Mouse (Mus musculus) embryo, embryonic 11.5 days (tissue): Measurements from ENCODE around the gene Drd1.

Experiments used
- DNase-seq: peaks from one replicate; pipeline ENCODE4 v3.0.0-alpha.2; 2012; ENCODE audit warnings: low read depth, low spot score

Drd1 gene

DNA sequence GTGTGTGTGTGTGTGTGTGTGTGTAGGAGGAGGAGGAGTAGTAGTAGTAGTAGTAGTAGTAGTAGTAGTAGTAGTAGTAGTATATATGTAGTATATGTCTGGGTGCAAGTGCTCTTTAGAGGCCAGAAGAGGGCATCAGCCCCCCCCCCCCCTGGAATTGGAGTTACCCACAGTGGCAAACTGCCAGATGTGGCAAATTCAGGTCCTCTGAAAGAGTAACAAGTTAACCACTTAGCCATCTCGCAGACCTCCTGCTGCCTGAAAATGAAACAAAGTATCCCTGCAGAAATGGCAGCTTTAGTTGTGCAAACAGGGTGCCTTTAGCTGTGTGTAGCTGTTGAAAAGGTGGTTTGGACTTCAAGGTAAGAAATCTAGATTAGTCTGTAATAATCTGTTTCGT, 18.0 kb upstream of the Drd1 start:
- no peak for DNase-seq

DNA sequence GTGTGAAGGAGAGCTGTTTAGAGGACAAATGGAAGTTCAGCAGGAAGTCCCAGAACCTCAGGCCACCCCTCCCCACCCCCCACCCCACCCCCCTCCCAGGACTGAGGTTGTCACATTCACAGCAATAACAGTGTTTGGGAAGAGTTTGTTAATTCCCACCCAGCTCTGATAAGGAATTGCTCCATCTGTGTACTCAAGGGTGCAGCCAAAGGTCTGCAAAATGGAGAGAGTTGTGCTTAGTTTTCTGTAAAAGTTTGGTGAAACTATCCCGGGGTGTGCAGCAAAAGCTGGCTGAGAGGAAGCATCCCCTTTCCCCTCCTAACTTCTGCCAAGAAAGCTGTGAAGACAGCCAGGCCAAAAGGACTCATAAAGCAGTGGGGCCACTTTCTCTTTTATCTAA, 17.6 kb upstream of the Drd1 start:
- DNase-seq, result no peak

DNA sequence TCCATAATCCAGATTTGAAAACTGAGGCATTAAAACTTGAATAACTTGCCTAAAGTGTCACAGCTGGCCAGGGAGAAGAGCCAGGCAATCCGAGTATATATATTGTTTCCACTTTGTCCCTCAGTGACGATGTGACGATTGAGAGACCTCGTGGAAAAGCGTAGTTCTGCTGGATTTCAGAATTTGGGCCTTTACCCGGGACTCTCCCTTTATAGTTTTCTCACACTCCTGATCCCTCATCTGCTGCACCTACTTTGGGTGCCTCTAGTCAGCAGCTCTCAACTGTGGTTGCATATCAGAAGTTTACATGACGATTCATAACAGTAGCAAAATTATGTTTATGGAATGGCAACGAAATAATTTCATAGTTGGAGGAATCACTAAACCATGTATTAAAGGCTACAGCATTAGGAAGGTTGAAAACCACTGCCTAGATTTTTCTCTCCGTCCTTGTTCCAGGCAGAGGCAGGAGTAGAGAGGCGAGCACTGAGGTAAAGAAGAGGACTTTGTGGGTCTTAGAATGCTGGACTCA, 17.1 kb upstream of the Drd1 start:
- no peak for DNase-seq

DNA sequence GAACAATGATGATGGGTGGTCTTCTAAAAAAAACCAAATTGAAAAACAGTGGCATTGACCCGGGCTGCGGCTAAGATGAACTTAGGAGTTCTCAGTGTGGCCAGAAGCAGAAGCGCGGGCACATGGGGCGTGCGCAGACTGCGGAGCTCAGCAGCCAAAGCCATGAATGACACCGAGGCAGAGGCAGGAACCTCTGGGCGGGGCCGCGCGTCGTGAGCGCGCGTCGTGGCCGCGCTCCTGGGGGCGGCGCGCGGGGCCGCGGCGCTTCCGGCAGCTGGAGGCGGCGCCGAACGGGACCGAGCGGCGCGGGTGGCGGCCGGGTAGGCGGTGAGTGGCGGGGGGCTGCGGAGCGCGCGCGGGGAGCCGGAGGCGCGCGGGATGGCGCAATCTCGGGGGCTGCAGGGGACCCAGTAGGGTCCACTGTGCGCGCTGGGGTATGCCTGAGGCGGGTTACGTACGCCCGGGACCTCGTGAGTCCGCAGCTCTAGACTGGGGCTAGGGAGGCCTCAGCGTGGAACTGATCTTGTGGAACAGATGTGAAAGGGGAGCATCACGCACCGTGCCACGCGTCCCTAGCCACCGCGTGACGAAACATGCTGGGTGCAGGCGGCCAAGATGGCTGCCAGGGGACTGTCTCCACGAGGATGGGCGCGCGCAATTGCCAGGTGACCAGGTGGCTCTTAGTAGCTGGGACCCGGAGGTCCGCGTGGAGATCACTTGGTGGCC, 16.3 kb upstream of the Drd1 start, which contains the start of gene Sfxn1:
TSS of gene Sfxn1 (plus strand) at position 264 of the 726 bp plus-strand sequence.
- DNase-seq, result peak; percentile 58

DNA sequence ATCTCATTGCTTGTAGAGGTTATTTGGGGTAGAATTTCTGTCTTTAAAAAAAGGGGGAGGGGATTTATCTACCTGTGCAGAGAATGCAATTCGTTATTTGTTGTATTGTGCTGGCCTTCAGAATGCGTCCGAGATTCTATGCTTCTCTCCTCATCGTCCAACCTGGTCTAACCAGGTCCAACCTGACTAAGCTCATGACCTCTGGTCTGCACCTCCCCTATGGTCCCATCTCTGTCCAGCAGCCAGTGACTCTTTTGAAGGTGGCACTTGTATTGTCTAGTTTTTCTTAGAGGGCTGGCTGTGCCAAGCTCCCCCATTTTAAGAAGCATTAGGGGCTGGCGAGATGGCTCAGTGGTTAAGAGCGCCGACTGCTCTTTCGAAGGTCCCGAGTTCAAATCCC, 15.5 kb upstream of the Drd1 start:
- DNase-seq, result no peak

DNA sequence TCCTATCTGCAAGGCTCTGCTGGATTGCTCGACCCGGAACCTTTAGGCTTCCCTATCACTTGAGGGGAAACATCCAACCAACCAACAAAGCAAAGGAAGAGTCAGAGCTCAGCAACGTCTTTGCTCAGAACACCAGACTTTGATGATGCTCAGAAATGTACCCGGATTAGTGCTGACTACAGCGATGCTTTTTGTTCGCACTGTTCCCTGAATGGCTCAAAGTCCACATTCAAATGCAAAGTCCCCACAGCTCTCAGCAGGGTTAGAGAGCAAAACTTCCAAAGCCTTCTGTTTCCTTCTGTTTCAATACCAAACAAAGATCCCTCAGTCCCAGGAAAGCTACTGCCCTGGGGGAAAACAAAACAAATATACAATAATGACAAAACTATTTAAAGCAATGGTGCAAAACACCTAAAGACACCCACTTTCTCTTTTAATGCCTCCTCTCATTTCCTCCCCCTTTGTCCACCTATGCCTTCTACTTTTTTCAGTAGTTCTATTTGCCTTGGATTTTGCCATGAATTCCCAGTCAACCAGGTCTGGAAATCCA, 12.2 kb upstream of the Drd1 start:
- no peak for DNase-seq

DNA sequence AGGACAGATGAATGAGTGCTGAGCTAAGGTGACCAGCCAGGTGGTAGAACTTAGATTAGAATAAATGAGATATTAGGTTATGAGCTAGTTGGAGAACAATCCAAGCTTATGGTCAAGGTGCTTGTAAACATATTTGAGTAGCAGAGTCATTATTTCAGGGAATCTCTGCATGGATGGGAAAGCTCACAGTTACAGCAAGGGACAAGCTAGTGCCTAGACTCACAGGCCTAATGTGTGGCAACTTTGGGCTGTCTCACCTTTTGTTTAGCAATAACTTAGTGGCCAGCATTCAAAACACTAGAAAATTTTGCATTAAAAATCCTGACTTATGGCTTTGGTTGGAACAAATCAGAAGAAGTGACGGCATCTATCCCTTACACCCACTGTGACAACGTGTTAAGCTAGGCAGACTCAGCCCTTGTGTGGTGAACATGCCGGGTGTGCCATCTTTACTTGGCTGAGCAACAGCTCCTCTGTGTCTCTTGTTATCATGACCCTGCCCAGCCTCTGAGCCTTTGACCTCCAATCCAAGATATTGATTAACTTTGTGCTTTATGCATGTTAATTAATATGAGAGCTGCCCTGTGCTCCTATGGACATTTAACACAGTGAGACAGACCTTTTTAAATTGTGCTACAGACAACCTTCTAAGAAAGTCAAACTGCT, 10.7 kb upstream of the Drd1 start:
- DNase-seq, result no peak

DNA sequence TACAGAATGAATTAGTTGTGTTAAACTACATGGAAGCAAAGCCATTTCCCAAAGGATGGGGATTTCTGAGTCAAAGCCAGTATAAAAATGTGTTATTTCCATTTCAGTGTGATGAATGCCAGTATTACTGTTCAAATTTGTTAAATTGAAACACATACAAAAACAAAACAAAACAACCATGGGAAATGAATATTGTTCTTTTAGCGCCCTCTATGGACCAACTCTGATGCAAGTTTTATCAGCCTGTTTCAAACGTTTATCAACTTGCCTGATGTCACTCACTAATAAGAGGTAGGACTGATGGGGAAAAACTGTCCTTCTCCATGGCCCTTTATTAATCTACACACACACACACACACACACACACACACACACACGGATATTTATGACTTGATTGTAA, 7.8 kb upstream of the Drd1 start:
- no peak for DNase-seq

DNA sequence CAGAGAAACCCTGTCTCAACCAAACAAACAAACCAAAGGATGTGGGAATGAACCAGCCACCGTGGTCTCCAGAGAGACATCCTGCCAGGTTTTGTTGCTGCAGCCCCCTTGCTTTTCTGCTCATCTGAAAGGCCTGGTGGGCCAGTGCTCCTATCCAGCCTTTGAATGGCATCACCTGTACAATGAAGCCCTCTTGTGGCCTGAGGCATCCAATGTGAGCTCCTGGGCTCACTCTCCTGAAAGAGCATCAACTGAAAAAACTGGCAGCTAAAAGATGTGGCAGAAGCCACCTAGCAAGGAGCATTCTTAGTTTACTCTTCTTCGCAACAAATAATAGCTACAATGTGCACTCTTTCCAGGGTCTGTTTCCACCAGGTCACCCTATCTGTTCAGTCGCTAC, 6.6 kb upstream of the Drd1 start:
- no peak for DNase-seq

DNA sequence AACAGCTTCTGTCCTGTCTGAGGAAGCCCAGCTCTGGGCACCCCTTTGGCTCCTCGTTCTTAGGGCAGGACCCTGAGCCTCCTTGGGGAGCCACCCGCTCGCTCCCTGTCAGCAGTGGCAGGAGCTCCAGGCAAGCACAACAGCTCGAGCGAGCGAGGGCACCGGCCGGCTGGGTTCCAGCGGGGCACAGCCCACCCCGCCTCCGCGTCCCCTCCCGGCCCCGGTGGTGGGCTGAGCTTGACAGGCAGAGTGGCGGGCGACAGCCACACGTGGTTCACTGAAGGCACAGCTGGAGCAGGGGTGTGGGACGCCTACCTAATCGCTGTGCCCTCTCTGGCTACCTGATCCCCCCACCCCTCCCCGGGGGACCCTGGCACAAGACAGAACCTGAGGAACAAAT, 543 bp downstream of the Drd1 start:
- no peak for DNase-seq

DNA sequence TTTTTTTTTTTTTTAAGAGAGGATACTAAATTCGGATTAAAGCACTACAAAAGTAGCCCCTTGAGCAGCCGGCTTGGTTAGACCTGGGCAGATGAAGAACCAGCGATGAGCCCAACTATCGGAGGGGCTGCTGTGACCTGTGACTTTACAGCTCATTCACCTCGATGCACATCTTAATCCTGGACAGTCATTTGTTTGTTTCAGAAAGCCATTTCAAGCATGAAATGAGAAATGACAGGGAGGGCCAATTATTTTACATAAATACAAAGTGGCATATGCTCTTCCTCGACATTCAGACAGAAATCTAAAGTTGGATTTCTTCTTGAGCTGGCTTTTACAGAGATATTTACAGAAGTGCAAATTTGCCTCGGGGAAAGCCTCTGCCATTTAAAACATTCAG, 3.9 kb downstream of the Drd1 start:
- DNase-seq, result no peak

DNA sequence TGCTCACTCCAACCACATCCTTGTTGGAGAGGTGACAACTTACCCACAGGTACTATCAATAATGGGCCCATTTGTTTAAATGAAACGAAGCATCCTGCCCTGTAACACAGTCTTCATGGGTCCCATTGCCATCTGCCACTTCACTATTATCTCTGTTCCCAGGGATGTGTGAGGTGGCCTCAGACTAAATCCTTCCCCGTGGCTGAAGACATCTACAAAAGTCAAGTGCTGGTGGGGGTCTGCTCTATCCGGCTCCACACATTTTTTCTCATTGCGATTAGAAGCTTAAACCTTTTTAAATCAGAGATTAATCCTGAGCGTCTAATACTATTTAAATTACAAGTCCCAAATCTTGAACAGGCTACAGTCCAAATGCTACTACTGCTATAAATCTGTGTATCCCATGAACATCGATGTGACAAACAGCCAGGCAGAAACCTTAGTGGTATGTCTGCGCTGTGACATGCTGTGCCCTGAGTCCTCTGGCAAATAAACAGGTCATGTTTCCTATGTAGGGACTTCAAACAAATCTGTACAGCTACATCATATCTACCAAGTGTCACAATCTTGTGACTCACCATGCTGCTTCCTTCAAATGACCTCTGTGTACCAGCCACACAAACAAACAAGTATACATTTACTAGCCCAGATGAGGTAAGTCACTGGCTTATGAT, 6.7 kb downstream of the Drd1 start:
- DNase-seq, result no peak

DNA sequence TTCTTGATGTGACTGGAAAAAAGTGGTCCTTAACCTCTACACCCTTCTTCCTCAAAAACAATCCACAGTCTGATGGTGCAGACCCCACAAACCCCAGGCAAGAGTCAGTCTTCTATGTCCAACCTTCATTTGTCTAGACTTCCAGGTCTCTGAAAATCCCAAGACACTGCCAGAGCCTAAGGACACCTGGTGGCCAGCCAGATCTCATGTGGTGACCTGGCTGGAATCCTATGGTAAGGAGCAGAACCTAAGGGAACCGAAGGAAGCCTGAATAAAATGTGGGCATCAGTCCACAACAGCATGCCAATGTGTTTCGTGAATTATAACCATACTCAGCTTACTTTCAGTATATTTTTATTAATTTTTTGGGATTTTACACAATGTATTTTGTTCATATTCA, 15.2 kb downstream of the Drd1 start:
- DNase-seq, result no peak

DNA sequence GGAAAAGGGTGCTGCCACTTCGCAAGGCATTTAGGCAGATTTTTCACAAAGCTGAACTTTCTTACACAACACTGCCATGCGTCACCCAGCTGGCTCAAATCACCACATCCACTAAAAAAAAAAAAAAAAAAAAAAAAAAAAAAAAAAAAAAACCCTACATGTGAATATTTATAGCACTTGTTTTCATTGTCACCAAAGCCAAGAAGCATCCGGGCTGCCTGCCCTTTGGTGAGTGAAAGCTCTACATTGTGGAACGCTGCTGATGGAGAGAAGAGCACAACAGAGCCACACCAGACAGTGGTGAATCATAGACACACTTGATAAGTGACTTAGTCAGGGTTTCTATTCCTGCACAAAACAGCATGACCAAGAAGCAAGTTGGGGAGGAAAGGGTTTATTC, 17.6 kb downstream of the Drd1 start:
- no peak for DNase-seq

DNA sequence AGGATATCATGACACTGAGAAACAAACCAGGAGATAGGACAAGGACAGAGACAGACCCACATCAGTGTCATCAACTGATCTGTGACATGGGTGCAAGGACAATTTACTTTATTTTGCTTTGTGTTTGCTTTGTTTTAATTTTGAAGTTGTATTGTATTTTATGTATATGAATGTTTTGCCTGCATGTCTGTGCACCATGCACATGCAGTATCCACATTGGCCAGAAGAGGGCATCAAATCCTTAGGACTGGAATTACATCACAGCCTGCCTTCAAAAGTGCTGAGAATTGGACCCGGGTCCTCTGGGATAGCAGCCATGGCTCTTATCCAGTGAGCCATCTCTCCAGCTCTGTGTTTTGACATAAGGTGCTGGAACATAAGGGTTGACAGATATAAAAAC, 20.0 kb downstream of the Drd1 start:
- no peak for DNase-seq

DNA sequence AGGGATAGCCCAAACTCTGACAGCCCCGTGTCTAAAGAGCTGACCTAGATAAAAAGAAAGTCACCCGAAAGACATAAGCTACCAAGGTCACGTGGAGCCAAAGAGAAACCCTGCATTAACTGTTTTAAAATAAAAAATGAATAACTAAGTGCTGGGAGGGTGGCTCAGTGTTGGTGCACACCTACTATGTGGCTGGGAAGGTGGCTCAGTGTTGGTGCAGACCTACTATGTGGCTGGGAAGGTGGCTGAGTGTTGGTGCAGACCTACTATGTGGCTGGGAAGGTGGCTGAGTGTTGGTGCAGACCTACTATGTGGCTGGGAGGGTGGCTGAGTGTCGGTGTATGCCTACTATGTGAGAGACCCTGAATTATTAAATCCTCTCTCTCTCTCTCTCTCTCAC, 21.9 kb downstream of the Drd1 start:
- DNase-seq, result no peak

DNA sequence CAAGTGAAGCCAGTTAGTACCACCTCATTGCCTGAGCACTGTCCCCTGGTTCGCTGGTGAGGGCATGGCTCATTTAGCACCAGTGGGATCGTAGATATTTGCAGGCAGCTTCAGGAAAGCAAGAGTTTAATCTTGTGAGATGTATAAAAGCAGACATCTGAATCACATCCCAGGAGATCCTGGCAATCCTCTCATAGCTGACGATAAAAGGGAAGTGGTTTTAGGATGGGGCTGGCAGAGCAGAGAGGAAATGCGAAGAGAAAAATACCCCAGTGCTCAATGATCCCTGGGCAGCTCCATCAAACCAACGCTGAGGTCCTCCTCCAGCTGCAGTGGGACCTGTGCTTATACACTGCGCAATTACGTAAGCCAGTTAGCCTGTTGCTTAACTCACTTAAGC, 28.4 kb downstream of the Drd1 start:
- DNase-seq, result no peak

DNA sequence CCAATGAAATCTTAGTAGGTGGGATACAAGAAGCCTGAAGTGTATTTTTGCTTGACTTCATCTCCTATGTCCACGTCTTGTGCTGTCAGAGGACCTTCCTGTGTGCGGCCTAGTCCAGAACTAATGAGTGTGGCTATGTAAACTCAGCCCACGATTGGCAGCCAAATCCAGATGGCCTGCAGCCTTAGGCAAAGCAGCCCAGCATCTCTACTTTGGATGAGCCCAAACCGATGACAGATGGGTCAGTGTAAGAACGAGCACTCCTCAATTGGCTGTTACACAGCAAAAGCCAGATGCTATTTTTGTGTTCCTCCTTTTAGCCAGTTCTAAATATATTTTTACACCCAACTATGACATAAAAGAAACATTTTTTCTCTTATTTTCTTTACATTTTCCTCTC, 32.2 kb downstream of the Drd1 start:
- no peak for DNase-seq

DNA sequence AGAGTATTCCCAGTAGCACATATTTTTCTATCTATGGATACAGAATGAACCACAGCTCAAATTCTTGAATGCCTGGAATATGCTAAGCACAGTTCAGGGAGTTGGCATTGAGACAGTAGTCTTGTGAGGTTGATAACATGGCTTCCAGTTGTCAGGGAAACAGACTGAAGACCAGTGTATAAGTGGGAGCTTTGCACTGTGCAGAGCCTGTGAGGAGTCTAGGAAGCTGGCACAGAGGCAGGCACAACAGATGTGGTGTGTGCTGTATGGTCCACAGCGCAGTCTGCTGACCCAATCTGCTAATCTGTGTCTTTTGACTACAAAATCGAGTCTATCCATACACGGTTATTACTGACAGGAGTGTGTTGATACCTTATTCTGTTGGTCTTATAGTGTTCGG, 46.8 kb downstream of the Drd1 start:
- no peak for DNase-seq
